Mouse (Mus musculus) brain, embryonic 18.5 days (tissue): Measurements from ENCODE around the gene B430306N03Rik.
A peak's percentile ranks its signal among the peaks of the same experiment; 100 is the strongest.
"Not testable (repeated sequence)": the region's sequence is repeated elsewhere in the genome, so short reads cannot be mapped to it uniquely, and the experiment has no call there.

Experiments
- DNase-seq: peaks from one replicate; pipeline ENCODE4 v3.0.0-alpha.2; 2012; ENCODE audit warnings: low read depth, low spot score

The B430306N03Rik gene

DNA sequence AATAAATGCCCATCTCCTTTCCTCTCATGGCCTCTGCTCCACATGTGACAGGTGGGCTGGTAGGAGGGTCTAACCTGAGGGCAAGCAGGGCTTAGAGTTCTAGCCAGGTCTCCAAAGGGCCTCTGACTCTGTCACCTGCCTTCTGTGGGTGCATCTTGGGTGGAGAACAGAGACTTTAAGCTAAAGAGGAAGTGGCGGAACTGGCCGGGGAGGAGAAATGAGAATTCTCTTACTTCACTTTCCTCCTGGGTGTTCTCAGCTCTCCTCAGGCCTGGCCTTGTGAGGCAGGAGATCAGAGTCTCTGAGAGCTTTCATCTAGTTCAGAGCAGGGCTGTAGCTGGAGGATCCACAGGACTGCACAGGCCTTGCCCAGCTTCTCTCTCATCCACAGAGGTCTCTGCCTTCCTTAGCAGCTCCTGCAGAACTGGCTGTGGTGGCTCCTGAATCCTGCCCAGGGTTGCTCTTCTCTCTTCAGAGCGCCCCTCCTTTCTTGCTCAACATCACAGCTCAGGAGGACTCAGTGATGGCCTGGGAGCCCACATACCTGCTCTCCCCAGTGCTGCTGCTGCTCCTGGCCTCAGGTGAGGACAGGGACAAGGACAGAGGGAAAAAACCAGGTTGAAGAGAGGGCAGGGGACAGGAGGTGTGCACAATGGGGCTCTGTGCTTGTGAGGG lies at the start of gene B430306N03Rik:
TSS of gene B430306N03Rik (plus strand) at position 237 of the 675 bp plus-strand sequence.
- not testable (repeated sequence) for DNase-seq

DNA sequence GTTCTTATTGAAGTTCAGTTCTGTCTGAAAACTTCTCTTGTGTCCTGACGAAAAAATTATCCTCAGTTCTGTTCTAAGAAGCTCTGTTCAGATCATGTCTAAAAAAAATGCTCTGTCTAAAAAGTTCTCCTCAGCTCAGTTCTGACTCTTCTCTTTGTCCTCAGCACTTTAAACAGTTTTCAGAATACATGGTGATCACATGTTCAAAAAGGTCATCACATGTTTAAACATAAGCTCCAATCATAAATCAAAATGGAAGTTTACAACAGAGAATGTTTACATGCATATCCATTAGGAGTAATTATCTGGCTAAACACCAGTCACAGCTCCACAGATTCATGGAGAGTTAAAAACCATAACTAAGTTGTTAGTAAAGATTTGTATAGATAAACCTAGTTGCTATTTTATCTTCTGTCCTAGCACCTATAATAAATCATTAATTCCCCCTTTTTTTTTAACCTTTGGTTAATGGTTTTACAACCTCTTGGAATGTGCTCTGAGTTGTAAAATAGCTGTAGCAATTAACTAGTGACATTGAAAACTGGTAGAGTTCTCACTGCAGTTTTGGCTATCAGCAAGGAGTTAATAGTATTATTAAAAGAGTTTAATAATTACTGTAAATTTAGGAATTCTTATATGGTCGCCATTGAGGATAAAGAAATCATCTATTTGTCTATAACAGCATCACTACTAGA lies 49.2 kb upstream of the B430306N03Rik start:
- DNase-seq = no peak

DNA sequence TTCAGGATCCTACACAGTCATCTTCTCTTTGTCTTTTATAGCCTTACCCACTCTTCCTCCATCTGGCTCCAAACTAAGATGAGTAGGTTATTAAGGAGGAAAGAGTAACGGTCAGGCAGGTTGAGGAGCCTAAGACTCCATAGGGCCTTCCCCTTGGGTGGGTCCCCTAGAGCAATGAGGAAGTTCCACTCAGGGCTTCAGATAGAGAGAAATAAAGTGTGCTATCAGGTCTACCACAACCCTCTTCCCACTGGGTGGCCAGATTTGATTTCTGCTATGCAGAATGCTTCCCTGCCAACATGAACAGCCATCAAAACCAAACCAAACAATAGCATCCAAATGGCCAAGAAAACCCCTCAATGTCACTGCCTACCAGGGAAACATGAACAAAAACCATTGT lies 48.4 kb upstream of the B430306N03Rik start:
- no peak for DNase-seq

DNA sequence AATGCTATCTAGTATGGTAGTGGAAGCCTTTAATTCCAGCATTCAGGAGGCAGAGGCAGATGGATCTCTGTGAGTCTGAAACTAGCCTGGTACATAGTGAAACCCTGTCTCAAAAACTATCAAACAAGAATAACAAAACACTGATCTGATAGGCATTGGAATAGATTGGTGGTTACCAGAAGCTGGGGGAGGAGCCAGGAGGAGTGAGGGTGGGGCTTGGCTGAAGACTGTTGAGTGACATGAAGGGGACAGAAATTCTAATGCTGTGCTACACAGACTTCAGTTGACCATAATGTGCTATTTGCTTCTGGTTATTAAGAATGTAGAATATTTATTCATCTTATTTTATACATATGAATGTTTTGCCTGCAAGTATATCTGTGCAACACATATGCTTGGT lies 47.7 kb upstream of the B430306N03Rik start:
- no peak for DNase-seq

DNA sequence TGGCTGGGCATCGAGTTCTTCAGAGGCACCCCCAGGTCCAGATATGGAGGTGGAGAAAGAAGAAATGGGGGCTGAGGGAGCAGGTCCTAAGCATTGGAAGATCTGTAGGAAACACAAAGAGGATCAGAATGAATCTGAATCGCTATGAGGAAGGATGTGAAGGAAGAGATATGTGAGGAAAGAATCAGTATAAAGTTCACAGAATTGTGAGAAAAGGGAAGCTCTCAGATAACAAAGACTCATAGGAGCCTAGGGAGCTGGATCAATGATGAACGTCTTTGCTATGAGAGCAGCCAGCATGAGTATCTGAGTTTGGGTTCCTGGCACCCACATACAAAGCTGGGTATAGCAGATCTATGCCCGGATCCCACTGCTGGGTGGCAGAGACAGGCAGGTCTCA lies 46.1 kb upstream of the B430306N03Rik start:
- no peak for DNase-seq

GRCm38 (mm10) chr17:48272158-48272557 lies 43.8 kb upstream of the B430306N03Rik start:
- DNase-seq = no peak

DNA sequence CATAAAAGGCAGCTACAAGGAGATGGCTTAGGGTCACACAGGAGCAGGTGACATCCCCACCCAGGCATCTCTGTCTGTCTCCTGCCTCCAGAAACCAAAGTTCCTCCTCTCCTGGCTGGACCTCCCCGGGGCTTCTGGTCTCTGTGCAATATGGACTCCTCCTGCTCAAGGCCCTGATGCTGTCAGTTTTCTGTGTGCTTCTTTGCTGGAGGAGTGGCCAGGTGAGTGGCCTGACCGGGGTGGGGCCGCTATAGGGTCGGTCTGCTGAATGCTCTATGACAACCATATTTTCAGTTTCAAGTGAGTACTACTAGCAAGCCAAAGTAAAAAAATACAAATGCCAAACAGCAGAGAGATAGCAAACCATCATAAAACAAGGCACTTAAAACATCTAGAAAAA lies 43.3 kb upstream of the B430306N03Rik start:
- no peak for DNase-seq

- no peak for DNase-seq
Measured at GRCm38 (mm10) chr17:48274098-48274497, 41.8 kb upstream of the B430306N03Rik start.

DNA sequence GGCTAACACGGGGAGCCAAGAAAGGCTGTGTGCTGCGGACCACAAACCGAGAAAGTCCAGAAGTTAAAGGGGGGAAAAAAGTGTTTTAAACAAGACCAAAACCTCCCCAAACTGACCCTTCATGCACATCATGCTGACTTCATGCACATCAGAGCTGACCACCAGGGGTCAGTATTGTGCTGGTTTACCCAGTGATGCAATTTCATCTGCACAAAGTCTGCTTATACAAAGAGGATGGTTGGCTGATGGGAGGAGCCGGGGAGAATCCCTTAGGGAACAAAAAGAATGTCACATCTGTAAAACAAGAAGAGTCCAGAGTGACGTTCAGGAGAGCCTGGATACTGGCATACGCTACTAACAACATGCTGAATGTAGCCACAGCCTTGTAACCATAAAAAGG lies 41.1 kb upstream of the B430306N03Rik start:
- peak; percentile 16 for DNase-seq

- no peak for DNase-seq
Measured at GRCm38 (mm10) chr17:48275736-48276135, 40.2 kb upstream of the B430306N03Rik start.

GRCm38 (mm10) chr17:48278381-48278780 lies 37.6 kb upstream of the B430306N03Rik start:
- DNase-seq = no peak

GRCm38 (mm10) chr17:48279002-48279401 lies 36.9 kb upstream of the B430306N03Rik start:
- DNase-seq = no peak

DNA sequence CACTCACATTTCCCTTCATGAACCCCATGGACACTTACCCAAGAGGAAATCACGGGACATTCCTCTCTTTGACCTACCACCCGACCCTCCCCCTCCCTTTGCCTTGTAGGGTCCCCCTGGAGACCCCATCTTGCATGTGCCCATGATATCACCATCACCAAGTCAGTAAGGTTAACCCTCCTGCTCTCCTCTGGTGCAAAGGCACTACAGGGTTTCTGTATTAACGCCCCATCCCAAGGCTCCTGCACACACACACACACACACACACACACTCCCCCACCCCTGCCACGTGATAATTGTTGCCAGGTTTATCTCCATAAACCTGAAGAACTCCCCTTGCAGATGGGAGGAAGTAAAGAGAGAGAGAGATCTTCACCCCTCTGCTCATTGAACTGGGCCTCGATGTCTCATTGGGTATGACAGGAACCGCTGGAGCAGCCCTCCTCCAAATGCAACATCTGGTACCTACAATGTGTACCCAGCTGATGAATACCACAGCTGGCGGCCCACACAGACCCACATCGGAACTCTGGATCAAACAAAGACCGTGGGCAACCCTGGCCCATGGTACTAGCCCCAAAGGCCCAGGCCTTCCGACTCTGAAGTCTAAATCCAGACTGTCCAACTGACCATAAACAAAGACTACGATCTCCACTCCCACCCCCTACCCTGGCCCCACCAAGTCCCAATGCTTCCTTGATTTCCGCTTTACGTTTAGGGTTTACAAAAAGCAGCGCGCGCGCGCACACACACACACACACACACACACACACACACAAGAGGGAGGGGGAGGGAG lies 34.8 kb upstream of the B430306N03Rik start:
- DNase-seq = no peak

- peak; percentile 18 for DNase-seq
Measured at GRCm38 (mm10) chr17:48281739-48282085, 34.2 kb upstream of the B430306N03Rik start.

- no peak for DNase-seq
Measured at GRCm38 (mm10) chr17:48286765-48287164, 29.2 kb upstream of the B430306N03Rik start.

DNA sequence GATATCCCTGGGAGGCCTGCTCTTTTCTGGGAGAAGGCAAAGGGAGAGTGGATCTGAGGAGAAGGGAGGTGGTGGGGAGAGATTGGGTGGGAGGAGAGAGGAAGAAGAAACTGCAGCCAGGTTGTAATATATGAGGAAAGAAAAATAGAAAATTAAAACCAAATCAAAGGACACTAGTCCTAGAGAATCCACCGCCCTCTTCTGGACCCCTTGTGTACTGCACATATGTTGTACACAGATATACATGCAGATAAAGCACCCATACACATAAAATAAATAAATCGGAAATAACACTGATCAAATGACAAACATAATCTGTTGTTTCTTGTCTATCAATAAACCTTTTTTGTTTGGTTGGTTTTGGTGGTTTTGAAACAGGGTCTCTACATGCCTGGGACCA lies 28.7 kb upstream of the B430306N03Rik start:
- no peak for DNase-seq

DNA sequence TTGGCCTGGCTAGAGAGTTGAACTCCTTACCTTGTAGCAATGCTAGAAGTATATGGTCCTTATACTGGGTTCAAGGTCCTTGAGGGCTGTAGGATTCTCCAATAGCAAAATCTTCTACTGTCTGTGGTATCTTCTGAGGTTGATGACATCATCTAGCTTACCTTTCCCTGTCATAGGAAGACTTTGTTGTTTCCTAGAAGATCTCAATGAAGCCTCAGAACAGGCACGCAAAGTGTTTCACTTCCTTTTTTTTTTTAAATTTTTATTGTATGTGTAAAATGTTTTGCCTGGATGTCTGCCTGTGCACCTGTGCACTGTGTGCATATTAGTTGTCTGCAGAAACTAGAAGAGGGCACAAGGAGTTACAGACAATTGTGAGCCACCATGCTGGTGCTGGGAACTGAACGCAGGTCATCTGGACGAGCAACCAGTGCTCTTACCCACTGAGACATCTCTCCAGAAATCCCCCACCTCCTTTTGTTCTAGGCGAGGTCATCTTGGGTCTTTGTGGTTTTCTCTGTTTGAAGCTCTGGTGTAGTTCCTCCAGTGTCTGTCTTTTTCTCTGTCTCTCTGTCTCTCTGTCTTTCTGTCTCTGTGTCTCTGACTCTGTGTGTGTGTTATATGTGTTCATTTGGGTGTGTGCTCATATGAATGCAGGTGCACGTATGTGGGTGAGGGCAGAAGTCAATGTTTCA lies 22.3 kb upstream of the B430306N03Rik start:
- DNase-seq = no peak

DNA sequence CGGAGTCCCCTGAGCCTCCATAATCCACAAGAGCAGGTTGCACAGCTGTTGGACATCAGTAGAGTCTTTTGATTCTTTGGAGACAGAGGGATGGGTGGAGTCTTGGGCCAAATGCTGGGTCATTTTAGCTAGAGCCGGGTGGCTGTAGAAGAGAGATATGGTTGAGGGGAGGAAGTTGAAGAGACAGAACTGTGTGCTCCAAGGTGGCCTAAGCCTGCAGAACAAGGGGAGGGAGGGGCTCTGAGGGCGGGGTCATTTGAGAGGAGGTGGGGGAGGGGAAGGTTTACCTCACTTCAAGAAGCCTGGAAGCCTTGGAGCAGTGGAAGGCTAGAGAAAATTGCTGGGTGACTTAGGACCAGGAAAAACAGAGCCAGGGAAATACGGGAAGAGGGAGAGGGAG lies 16.7 kb upstream of the B430306N03Rik start, which contains the start of gene Treml2:
TSS of gene Treml2 (plus strand) at position 296 of the 400 bp plus-strand sequence.
- DNase-seq = no peak

DNA sequence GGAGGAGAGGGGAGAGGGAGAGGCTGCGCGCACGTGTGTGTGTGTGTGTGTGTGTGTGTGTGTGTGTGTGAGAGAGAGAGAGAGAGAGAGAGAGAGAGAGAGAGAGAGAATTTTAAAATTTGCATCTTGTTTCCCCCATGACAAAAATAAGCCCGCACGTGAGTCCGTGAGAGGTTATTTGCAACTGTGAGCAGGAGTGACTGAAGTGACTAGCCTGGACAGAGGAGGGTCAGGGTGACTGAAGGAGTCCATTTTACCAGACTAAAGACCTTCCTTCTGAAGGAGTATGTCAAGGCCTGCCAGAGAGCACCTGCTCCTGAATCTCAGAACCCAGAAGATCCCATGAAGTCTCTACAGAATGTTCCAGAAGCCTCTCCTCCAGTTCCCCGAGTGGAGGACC lies 16.2 kb upstream of the B430306N03Rik start:
- no peak for DNase-seq

DNA sequence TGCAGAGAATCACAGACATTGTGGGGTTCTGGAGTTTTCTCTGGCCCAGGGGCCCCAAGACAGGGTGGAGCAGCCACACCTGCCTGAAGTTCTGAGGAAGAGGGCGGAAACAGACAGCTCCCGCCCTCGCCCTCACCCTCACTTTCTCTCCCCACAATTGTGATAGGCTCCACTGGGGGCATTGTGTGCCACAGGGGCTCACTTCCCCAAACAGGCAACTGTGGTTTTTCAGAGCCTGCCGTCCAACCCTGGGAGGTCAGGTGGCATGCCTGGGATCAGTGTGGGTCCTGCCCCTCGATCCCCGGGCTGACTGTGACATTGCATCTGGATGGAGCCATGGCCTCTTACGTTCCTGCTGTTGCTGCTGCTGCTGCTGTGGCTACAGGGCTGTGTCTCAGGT lies 15.7 kb upstream of the B430306N03Rik start:
- DNase-seq = no peak

DNA sequence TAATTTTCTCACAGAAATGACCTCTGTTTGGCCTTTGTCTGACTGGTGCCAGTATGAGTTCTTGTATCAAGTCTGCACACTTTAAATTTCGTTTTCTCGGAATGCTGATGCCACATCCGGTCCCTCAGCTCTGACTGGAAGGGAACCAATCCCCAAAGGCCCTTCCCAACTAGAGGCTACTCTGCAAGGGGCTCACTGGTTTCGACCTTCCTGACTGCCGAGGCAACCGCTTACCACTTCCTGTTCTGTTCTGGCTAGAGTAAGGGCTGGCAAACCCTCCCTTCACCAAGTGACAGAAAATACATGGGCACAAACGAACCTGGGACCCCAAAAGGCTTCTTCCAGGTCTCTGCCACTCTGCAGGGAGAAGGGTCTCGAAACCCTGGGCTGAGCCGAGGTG lies 15.1 kb upstream of the B430306N03Rik start:
- DNase-seq = no peak

- DNase-seq = no peak
Measured at GRCm38 (mm10) chr17:48301792-48302191, 14.1 kb upstream of the B430306N03Rik start.
